Mouse (Mus musculus): ENCODE data around the gene Erc2. TPM values are rescaled to one million over a fixed set of nuclear protein-coding genes. Genes with fewer than 3 reads are reported as not detected.

Erc2 gene
- polyA plus RNA-seq, 1 experiment, result 0.89 TPM

- Histone ChIP-seq H3K36me3 (ENCODE audit: control insufficient read depth, insufficient read depth, low read length) (no peaks in the 10 kb centered on the region), H3K4me1 (ENCODE audit: control insufficient read depth, insufficient read depth, insufficient read length, low read length) (no peaks in the 10 kb centered on the region; the same call in 1 of the 2 replicates), H3K27ac (ENCODE audit: insufficient read depth, low read depth, low read length) (no peak overlapping the region), H3K4me3 (ENCODE audit: low read depth, low read length) (no peak overlapping the region), H3K27me3 (ENCODE audit: control insufficient read depth, insufficient read depth, low read length) (no peaks in the 10 kb centered on the region)
- no peak for TF ChIP-seq CTCF (IDR thresholded peaks at IDR 0.05; ENCODE audit: extremely low read depth, insufficient read length, insufficient replicate concordance, low read depth, low read length)
- TF ChIP-seq POLR2A (IDR thresholded peaks at IDR 0.05; ENCODE audit: low read depth, low read length), result no peak
- WGBS, result 95% methylated on average over 3 of the region's 3 CpGs
Measured at GRCm38 (mm10) chr14:28386815-28387607, 764.8 kb downstream of the Erc2 start.

- Histone ChIP-seq H3K27me3 (ENCODE audit: control insufficient read depth, insufficient read depth, low read length) (no peaks in the 10 kb centered on the region), H3K4me1 (ENCODE audit: control insufficient read depth, insufficient read depth, insufficient read length, low read length) (peaks cover 14% of the 10 kb centered on the region; the same call in 1 of the 2 replicates), H3K27ac (ENCODE audit: insufficient read depth, low read depth, low read length) (peak overlapping the region; percentile 99), H3K4me3 (ENCODE audit: low read depth, low read length) (no peak overlapping the region), H3K36me3 (ENCODE audit: control insufficient read depth, insufficient read depth, low read length) (no peaks in the 10 kb centered on the region)
- 31% methylated on average over 2 of the region's 2 CpGs for WGBS
- TF ChIP-seq POLR2A (IDR thresholded peaks at IDR 0.05; ENCODE audit: low read depth, low read length), result no peak
- TF ChIP-seq CTCF (IDR thresholded peaks at IDR 0.05; ENCODE audit: extremely low read depth, insufficient read length, insufficient replicate concordance, low read depth, low read length), result no peak
Measured at GRCm38 (mm10) chr14:28398915-28399314, 776.7 kb downstream of the Erc2 start.

GRCm38 (mm10) chr14:28399897-28400296 lies 777.7 kb downstream of the Erc2 start:
- no peak; the same call in 1 of the 2 replicates for TF ChIP-seq POLR2A (IDR thresholded peaks at IDR 0.05; ENCODE audit: low read depth, low read length)
- TF ChIP-seq CTCF (IDR thresholded peaks at IDR 0.05; ENCODE audit: extremely low read depth, insufficient read length, insufficient replicate concordance, low read depth, low read length), result no peak
- H3K4me3 ChIP-seq (ENCODE audit: low read depth, low read length), result no peak overlapping the region
- WGBS, result 40% methylated on average over 9 of the region's 9 CpGs
- H3K27ac ChIP-seq (ENCODE audit: insufficient read depth, low read depth, low read length), result peak overlapping the region; percentile 99
- H3K36me3 ChIP-seq (ENCODE audit: control insufficient read depth, insufficient read depth, low read length), result no peaks in the 10 kb centered on the region
- peaks cover 14% of the 10 kb centered on the region; the same call in 1 of the 2 replicates for H3K4me1 ChIP-seq (ENCODE audit: control insufficient read depth, insufficient read depth, insufficient read length, low read length)
- no peaks in the 10 kb centered on the region for H3K27me3 ChIP-seq (ENCODE audit: control insufficient read depth, insufficient read depth, low read length)

- no peaks in the 10 kb centered on the region for H3K36me3 ChIP-seq (ENCODE audit: control insufficient read depth, insufficient read depth, low read length)
- no peak overlapping the region for H3K27ac ChIP-seq (ENCODE audit: insufficient read depth, low read depth, low read length)
- H3K4me1 ChIP-seq (ENCODE audit: control insufficient read depth, insufficient read depth, insufficient read length, low read length), result no peaks in the 10 kb centered on the region
- WGBS, result 86% methylated on average over 5 of the region's 5 CpGs
- no peak overlapping the region for H3K4me3 ChIP-seq (ENCODE audit: low read depth, low read length)
- TF ChIP-seq CTCF (IDR thresholded peaks at IDR 0.05; ENCODE audit: extremely low read depth, insufficient read length, insufficient replicate concordance, low read depth, low read length), result no peak
- no peaks in the 10 kb centered on the region for H3K27me3 ChIP-seq (ENCODE audit: control insufficient read depth, insufficient read depth, low read length)
Measured at GRCm38 (mm10) chr14:28405277-28405840, 783.1 kb downstream of the Erc2 start.

- no peaks in the 10 kb centered on the region for H3K36me3 ChIP-seq (ENCODE audit: control insufficient read depth, insufficient read depth, low read length)
- H3K4me1 ChIP-seq (ENCODE audit: control insufficient read depth, insufficient read depth, insufficient read length, low read length), result no peaks in the 10 kb centered on the region
- H3K27me3 ChIP-seq (ENCODE audit: control insufficient read depth, insufficient read depth, low read length), result no peaks in the 10 kb centered on the region
- H3K27ac ChIP-seq (ENCODE audit: insufficient read depth, low read depth, low read length), result no peak overlapping the region
- H3K4me3 ChIP-seq (ENCODE audit: low read depth, low read length), result no peak overlapping the region
- TF ChIP-seq CTCF (IDR thresholded peaks at IDR 0.05; ENCODE audit: extremely low read depth, insufficient read length, insufficient replicate concordance, low read depth, low read length) (no peak), POLR2A (IDR thresholded peaks at IDR 0.05; ENCODE audit: low read depth, low read length) (no peak)
- WGBS, result 42% methylated on average over 1 of the region's 1 CpGs
Measured at GRCm38 (mm10) chr14:28409390-28409789, 787.2 kb downstream of the Erc2 start.

GRCm38 (mm10) chr14:28409796-28410347 lies 787.6 kb downstream of the Erc2 start:
- Histone ChIP-seq H3K4me1 (ENCODE audit: control insufficient read depth, insufficient read depth, insufficient read length, low read length) (no peaks in the 10 kb centered on the region), H3K4me3 (ENCODE audit: low read depth, low read length) (no peak overlapping the region), H3K36me3 (ENCODE audit: control insufficient read depth, insufficient read depth, low read length) (no peaks in the 10 kb centered on the region), H3K27me3 (ENCODE audit: control insufficient read depth, insufficient read depth, low read length) (no peaks in the 10 kb centered on the region), H3K27ac (ENCODE audit: insufficient read depth, low read depth, low read length) (no peak overlapping the region)
- TF ChIP-seq CTCF (IDR thresholded peaks at IDR 0.05; ENCODE audit: extremely low read depth, insufficient read length, insufficient replicate concordance, low read depth, low read length), result no peak
- TF ChIP-seq POLR2A (IDR thresholded peaks at IDR 0.05; ENCODE audit: low read depth, low read length), result no peak
- whole genome bisulfite sequencing, result 86% methylated on average over 4 of the region's 4 CpGs

GRCm38 (mm10) chr14:28410789-28411225 lies 788.6 kb downstream of the Erc2 start:
- H3K27me3 ChIP-seq (ENCODE audit: control insufficient read depth, insufficient read depth, low read length), result no peaks in the 10 kb centered on the region
- no peaks in the 10 kb centered on the region for H3K36me3 ChIP-seq (ENCODE audit: control insufficient read depth, insufficient read depth, low read length)
- no peak overlapping the region for H3K27ac ChIP-seq (ENCODE audit: insufficient read depth, low read depth, low read length)
- no peaks in the 10 kb centered on the region for H3K4me1 ChIP-seq (ENCODE audit: control insufficient read depth, insufficient read depth, insufficient read length, low read length)
- WGBS, result 71% methylated on average over 13 of the region's 13 CpGs
- TF ChIP-seq POLR2A (IDR thresholded peaks at IDR 0.05; ENCODE audit: low read depth, low read length) (no peak), CTCF (IDR thresholded peaks at IDR 0.05; ENCODE audit: extremely low read depth, insufficient read length, insufficient replicate concordance, low read depth, low read length) (no peak)
- H3K4me3 ChIP-seq (ENCODE audit: low read depth, low read length), result no peak overlapping the region
